ENCODE assay signal across 15 mouse cellular contexts in the genomic region with DNA sequence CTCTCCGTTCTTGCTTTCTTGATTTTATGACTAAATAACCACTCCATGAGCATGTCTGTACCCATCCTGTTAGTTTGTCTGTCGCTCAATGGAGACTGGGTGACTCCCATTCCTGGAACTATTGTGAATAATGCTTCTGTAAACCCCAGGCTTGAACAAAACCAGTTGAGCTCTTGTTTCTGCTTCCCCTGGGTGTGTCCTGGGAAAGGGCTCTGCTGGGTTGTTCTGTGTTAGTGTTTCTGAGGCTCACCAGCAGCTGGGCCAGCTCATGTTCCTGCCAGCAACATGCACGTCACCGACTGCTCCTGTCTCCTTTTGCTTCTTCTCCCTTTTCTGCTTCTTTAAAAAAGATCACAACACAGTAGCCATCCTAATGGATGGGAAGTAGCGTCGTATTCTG. TPM values are rescaled to one million over a fixed set of nuclear protein-coding genes. Genes with fewer than 3 reads are reported as not detected.
"Had no signal": no experiment of that assay in that cellular context is flagged by ENCODE, and none has a peak within 500 bp of the region (broad histone marks: within the 10 kb centered on the region; RNA-seq: fewer than 3 reads in every experiment).

No protein-coding gene starts in this region.

- H3K9me3 ChIP-seq: liver, embryonic 13.5 days; lung, embryonic 15.5 days had no signal

- DNase-seq: kidney, adult 2 months; layer of hippocampus, postnatal 36 days; liver, embryonic 13.5 days had no signal

- H3K27me3 ChIP-seq: liver, embryonic 13.5 days; lung, embryonic 15.5 days had no signal

- ATAC-seq: intestine, postnatal 0 days had no signal

- H3K27ac ChIP-seq: kidney, postnatal 0 days; layer of hippocampus, adult 2 months; left cerebral cortex, adult 2 months; liver, embryonic 13.5 days; lung, embryonic 15.5 days had no signal

- H3K36me3 ChIP-seq: liver, embryonic 13.5 days; lung, embryonic 15.5 days had no signal

- H3K4me3 ChIP-seq: layer of hippocampus, adult 2 months; left cerebral cortex, adult 2 months; liver, embryonic 13.5 days; lung, embryonic 15.5 days had no signal

- H3K9ac ChIP-seq: liver, embryonic 13.5 days; lung, embryonic 15.5 days had no signal

- H3K4me1 ChIP-seq: lung, embryonic 15.5 days had no signal

- H3K4me2 ChIP-seq: liver, embryonic 13.5 days; lung, embryonic 15.5 days; midbrain, embryonic 11.5 days had no signal

RNA-seq across cellular contexts. Expression of a gene that starts 48.5 kb away (rescaled TPM):
- polyA plus RNA-seq: intestine, embryonic 14.5 days; intestine, postnatal 0 days; large intestine, adult 2 months; liver, adult 2 months; midbrain, embryonic 11.5 days; midbrain, embryonic 14.5 days; neural tube, embryonic 11.5 days; neural tube, embryonic 14.5 days had no signal
